Mouse (Mus musculus) adrenal gland, adult 8-10 months (tissue): ENCODE data around the gene Trim50. TPM values are rescaled to one million over a fixed set of nuclear protein-coding genes. Genes with fewer than 3 reads are reported as not detected.
"Not testable (repeated sequence)": the region's sequence is repeated elsewhere in the genome, so short reads cannot be mapped to it uniquely, and the experiment has no call there.

Experiments
- DNase-seq: peaks from one replicate; pipeline ENCODE4 v3.0.0; 2022
- total RNA-seq, 4 experiments: library from RNA; stranded (reverse); gene quantifications; 2 replicates each; pipeline ENCODE4 v1.2.4; 2022

Trim50 gene
- not detected for total RNA-seq

GRCm38 (mm10) chr5:135352995-135353394 lies at the start of gene Trim50:
Trim50 (plus strand) TSS chr5:135353295.
- no peak for DNase-seq

DNA sequence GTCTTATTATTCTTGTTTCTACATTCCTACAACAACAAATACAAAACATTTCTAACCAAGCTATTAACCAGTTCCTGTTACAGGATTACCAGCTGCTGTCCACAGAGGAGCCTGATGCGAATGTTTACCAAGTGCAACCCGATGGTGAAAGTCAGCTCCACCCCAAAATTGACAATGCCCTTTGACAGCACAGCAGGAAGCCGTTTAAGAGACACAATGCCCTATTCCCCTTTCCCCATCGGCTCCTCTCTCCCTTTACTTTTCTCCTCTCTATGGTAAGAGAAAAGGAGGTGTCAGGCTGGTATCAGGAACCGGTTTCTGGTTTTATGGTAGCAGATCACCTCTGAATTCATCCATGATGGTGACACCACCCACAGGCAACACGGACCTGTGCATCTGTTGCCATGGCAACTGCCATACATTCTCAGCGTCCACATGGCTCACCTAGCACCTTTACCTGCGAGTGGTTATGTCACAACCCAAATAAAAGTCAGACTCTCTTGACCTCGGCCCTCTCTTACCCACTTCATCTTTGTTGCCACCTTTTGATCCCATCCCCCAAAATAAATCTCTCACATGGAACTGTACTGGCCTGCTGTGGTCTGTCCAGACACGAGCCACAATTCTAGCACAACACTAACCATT lies 46.7 kb upstream of the Trim50 start:
- DNase-seq, result no peak

DNA sequence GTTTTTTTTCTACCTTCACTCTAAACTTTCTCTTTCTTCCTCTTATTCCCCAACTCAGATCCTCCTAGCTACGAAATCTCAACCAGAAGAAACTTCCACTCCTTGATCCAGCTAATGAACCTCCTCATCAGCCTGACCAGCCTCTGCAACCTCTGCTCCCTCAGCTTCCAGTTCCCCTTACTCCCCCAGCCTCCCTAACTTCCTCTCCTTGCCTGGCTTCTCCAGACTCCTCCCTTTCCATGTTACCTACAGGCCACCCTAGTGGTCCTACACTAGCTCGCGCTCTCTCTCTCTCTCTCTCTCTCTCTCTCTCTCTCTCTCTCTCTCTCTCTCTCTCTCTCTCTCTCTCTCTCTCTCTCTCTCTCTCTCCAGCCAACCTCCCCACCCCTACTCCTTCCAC lies 36.9 kb upstream of the Trim50 start:
- DNase-seq, result no peak

DNA sequence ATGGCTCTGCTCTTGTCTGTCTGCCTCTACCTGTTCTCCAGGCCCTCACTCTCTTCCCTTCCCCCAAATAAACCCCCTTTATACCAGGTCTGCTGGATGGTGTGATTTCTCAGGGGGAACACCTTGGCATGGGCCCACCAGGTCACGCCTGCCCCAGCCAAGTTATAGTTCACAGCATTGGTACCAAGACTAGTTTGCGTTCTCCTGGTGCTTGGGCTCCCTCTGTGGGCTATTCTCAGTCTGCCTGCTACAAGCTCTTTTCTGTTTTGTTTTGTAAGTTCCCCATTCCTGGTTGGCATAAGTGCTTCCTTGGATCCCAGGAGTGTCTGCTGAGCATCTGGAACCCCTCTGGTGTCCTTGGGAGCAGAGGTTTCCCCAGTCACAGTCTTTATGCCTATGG lies 33.2 kb upstream of the Trim50 start:
- DNase-seq, result no peak

- DNase-seq, result no peak
Measured at GRCm38 (mm10) chr5:135322197-135322596, 30.9 kb upstream of the Trim50 start.

GRCm38 (mm10) chr5:135326121-135326659 lies 26.9 kb upstream of the Trim50 start:
- no peak for DNase-seq

DNA sequence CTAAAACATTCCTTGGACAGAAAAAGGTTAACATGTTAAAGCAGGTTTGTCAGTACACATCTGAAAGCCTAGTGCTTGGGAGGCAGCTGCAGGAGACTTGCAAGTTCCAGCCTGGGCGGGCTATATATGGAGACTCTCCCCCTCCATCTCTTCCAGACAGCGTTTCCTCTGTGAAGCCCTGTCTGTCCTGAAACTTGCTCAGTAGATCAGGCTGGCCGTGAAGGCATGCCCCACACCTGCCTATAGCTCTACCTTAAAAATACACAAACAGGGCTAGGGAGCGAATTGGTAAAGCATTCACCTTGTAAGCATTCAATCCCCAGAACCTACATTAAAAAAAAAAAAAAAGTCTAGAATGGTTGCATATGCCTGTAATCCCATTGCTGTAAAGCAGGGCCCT lies 23.6 kb upstream of the Trim50 start:
- no peak for DNase-seq

DNA sequence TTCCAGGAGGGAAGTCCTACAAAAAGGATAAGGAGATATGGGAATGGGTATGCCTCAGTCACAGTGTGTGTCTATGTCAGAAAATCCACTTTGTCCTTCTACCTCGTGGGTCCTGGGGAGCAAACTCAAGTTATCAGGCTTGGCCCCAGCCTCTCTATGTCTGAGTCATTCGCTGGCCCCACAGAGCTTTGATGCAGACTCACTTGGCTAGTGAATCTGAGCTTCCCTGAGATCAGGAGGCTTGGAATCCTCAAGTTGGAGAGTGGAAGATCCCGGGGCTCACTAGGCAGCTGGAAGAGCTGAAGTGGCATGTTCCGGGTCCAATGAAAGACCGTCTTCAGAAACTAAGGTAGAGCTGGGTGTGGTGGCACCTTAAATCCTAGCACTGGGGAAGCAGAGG lies 22.9 kb upstream of the Trim50 start:
- DNase-seq, result no peak

DNA sequence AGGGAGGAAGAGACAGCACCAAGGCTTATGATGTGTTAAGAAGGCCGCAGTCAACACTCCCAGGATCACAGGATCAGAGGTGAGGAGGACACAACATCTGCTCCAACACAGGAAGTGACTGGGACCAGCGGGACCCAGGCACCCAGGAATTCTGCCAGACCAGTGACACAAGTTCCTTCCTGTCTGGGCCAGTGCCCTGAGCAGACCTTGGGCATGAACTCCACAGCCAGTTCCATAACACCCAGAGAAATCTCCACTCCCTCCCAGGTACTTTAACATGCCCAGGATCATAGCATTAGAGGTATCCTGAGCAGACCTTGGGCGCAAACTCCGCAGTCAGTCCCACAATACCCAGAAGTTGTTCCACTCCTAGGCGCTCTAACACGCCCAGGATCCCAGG lies 21.9 kb upstream of the Trim50 start:
- DNase-seq, result no peak

DNA sequence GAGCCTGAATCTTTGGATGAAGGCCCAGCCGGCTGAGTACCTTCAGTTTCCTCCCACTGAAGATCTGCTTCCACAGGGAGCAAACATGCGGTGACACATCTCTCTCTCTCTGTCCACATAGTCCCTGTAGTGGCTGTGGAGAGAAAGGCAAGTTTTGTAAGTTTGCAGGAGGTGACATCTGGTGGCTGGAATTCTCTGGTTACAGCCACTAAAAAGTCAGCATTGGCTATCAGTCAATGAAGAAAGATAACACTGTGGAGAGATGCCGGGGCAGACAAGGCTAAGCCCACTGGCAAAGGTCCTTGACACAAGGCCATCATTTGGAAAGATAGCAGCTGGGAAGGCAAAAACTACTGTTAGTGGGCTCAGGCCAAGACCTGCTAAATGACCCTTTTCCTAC lies 15.5 kb upstream of the Trim50 start:
- DNase-seq, result peak; percentile 42

DNA sequence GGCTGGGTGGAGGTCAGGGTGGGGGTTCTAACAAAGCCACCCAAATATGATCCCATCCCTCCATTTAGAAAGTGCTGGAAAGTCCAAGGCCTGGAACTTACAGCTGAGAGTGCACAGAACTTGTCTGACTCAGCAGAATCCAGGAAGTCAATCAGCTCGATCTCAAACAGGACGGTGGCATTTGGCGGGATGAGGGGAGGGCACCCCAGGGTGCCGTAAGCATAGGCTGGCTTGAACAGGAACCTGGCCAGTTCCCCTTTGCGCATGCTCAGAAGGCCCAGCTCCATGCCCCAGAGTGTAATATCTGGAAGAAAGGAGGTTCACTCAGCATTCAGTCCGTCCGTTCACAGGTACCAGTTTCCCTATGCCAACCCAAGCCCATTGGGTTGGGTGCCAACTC lies 7.1 kb upstream of the Trim50 start:
- no peak for DNase-seq

DNA sequence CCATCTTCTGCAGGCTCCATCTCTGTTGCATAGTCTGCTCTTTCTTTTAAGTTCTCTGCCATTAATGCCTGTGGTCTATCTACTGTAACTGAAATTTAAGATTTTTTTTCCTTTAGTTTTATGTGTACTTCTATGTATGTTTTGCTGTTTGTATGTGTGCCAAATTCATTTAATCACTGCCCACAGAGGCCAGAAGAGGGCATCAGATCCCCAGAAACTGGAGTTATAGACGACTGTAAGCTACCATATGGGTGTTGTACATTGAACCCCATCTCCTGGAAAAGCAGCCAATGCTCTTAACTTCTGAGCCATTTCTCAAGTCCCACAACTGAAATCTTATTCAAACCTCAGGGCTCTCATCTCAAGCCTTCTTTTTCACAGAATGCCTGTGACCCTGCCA lies 6.7 kb upstream of the Trim50 start:
- no peak for DNase-seq

DNA sequence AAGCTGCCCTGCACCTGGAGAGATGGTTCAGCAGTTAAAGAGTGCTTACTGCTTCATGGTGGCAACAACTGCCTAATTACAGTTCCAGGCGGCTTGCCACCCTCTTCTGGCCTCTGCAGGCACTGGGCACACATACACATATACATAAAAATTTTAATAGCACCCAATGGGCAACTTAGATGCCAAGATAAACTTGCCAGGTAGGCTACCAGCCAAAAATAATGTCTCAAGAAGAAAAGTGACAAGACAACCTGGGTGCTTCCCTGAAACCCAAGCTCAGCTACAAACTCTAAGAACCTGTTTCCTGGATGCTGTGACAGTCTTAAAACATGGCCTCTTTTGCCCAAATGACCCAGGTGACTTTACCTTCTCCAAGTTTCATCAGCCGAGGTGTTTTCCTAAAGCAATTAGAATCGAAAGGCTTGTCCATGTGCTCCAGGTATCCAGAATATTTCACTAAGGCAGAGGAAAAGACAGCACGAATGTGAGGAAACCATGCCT lies 5.5 kb upstream of the Trim50 start:
- no peak for DNase-seq

- no peak for DNase-seq
Measured at GRCm38 (mm10) chr5:135349862-135350261, 3.2 kb upstream of the Trim50 start, which contains the start of gene Fkbp6. Fkbp6 (minus strand) TSS chr5:135350044.

- DNase-seq, result no peak
Measured at GRCm38 (mm10) chr5:135351606-135352005, 1.5 kb upstream of the Trim50 start.

- no peak for DNase-seq
Measured at GRCm38 (mm10) chr5:135353564-135353963, 469 bp downstream of the Trim50 start.

GRCm38 (mm10) chr5:135356090-135356489 lies 3.0 kb downstream of the Trim50 start:
- no peak for DNase-seq

GRCm38 (mm10) chr5:135357556-135357955 lies 4.5 kb downstream of the Trim50 start:
- DNase-seq, result no peak

- DNase-seq, result no peak
Measured at GRCm38 (mm10) chr5:135359772-135360171, 6.7 kb downstream of the Trim50 start.

- DNase-seq, result no peak
Measured at GRCm38 (mm10) chr5:135362572-135362971, 9.5 kb downstream of the Trim50 start.

DNA sequence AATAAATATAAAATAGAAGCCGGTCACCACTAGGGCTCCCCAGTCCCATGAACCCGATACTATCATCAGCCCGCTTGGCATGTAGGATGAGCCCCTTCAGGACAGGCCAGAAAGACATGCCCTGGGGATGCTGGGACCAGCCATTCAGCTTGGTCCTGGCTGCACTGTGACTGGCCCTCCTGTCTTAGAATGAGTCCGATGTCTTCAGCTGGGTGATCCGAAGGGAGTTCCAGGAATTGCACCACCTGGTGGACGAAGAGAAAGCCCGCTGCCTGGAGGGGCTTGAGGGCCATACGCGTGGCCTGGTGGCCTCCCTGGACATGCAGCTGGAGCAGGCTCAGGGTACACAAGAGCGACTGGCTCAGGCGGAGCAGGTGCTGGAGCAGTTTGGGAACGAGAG lies 10.4 kb downstream of the Trim50 start:
- no peak for DNase-seq

GRCm38 (mm10) chr5:135367841-135368240 lies 14.7 kb downstream of the Trim50 start:
- no peak for DNase-seq

DNA sequence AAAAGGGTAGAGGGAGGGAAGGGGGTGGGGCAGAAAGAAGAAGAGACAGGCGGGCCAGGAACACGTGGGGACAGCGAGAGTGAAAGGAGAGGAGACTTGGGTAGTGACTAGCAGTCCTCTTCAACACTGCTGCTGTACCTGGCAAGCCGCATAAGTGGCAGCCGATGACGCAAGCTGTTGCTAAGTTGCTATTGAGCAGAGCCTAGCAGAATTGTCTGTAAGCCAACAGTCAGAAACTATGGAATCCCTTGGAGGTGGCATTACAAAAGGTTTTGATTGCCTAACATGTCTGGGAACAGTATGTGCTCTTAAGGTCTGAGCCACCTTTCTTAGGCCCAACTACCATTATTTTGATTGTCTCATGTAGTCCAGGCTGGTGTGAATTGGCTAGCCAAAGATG lies 15.2 kb downstream of the Trim50 start:
- no peak for DNase-seq

DNA sequence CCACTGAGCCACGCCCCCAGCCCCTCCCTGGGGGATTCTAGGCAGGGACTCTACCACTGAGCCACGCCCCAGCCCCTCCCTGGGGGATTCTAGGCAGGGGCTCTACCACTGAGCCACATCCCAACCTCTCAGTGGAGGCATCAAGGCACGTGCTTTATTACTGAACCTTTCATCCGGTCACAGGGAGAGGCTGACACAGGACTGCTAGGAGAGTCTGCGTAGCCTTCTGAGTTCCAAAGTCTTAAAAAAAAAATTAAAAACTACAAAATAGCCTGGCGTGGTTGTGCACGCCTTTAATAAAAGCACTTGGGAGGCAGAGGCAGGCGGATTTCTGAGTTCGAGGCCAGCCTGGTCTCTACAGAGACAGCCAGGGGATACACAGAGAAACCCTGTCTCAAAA lies 16.1 kb downstream of the Trim50 start:
- not testable (repeated sequence) for DNase-seq
